Mouse (Mus musculus): ENCODE measurements around the gene Tet3.

Gene Tet3

GRCm38 (mm10) chr6:83478628-83479027 is 19.7 kb upstream of the Tet3 start:
- no peak for DNase-seq (ENCODE audit: low read depth, low spot score)

GRCm38 (mm10) chr6:83478217-83478616 is 19.3 kb upstream of the Tet3 start:
- peak; percentile 43 for DNase-seq (ENCODE audit: low read depth, low spot score)

- no peak for DNase-seq (ENCODE audit: low read depth, low spot score)
These were observed 16.5 kb upstream of the Tet3 start for GRCm38 (mm10) chr6:83475431-83475830.

- no peak for DNase-seq (ENCODE audit: low read depth, low spot score)
These were observed 14.4 kb upstream of the Tet3 start for GRCm38 (mm10) chr6:83473240-83473639.

GRCm38 (mm10) chr6:83471739-83472138 is 12.9 kb upstream of the Tet3 start:
- no peak for DNase-seq (ENCODE audit: low read depth, low spot score)

GRCm38 (mm10) chr6:83464011-83464410 is 5.1 kb upstream of the Tet3 start:
- DNase-seq (ENCODE audit: low read depth, low spot score), result no peak

- DNase-seq (ENCODE audit: low read depth, low spot score), result peak; percentile 49
These were observed 1.7 kb downstream of the Tet3 start for GRCm38 (mm10) chr6:83456984-83457810.

- peak; percentile 49 for DNase-seq (ENCODE audit: low read depth, low spot score)
These were observed 2.5 kb downstream of the Tet3 start for GRCm38 (mm10) chr6:83456131-83456983.

- peak; percentile 15 for DNase-seq (ENCODE audit: low read depth, low spot score)
These were observed 3.4 kb downstream of the Tet3 start for GRCm38 (mm10) chr6:83455328-83456130.

GRCm38 (mm10) chr6:83453706-83454105 is 5.2 kb downstream of the Tet3 start:
- DNase-seq (ENCODE audit: low read depth, low spot score), result peak; percentile 18

- DNase-seq (ENCODE audit: low read depth, low spot score), result no peak
These were observed 8.2 kb downstream of the Tet3 start for GRCm38 (mm10) chr6:83450451-83451303.

GRCm38 (mm10) chr6:83449440-83449839 is 9.4 kb downstream of the Tet3 start:
- no peak for DNase-seq (ENCODE audit: low read depth, low spot score)

GRCm38 (mm10) chr6:83448911-83449310 is 10.0 kb downstream of the Tet3 start:
- no peak for DNase-seq (ENCODE audit: low read depth, low spot score)

- DNase-seq (ENCODE audit: low read depth, low spot score), result no peak
These were observed 11.9 kb downstream of the Tet3 start for GRCm38 (mm10) chr6:83447031-83447430.

GRCm38 (mm10) chr6:83445796-83446195 is 13.1 kb downstream of the Tet3 start:
- DNase-seq (ENCODE audit: low read depth, low spot score), result no peak

GRCm38 (mm10) chr6:83443441-83444340 is 15.2 kb downstream of the Tet3 start:
- no peak for DNase-seq (ENCODE audit: low read depth, low spot score)

GRCm38 (mm10) chr6:83442639-83443038 is 16.2 kb downstream of the Tet3 start:
- no peak for DNase-seq (ENCODE audit: low read depth, low spot score)

- DNase-seq (ENCODE audit: low read depth, low spot score), result peak; percentile 81
These were observed 17.4 kb downstream of the Tet3 start for GRCm38 (mm10) chr6:83441259-83442061.

Data from R1 (cell line).